Mouse (Mus musculus) ES-E14 (cell line): ENCODE measurements around the gene 2410137M14Rik.

Source experiments
- HCFC1 ChIP-seq: IDR thresholded peaks from 2 replicates; pipeline ENCODE4 v1.6.1; 2012; ENCODE audit warnings: low read length, inconsistent platforms, borderline replicate concordance; ENCODE audit not compliant: insufficient read depth
- MAFK ChIP-seq: IDR thresholded peaks from 2 replicates; pipeline ENCODE4 v1.6.1; 2014; ENCODE audit warnings: mild to moderate bottlenecking, low read depth, low read length, inconsistent platforms; ENCODE audit not compliant: insufficient read depth
- ZC3H11A ChIP-seq: IDR thresholded peaks from 2 replicates; pipeline ENCODE4 v1.6.1; 2012; ENCODE audit warnings: low read depth, mild to moderate bottlenecking, inconsistent platforms, low read length, borderline replicate concordance
- ZNF384 ChIP-seq: IDR thresholded peaks from 2 replicates; pipeline ENCODE4 v1.6.1; 2012; ENCODE audit warnings: low read depth, low read length, inconsistent platforms

- no peak for TF ChIP-seq MAFK
- TF ChIP-seq HCFC1: no peak
- TF ChIP-seq ZC3H11A: no peak
- TF ChIP-seq ZNF384: no peak
These were observed 28.0 kb downstream of the 2410137M14Rik start for GRCm38 (mm10) chr17:36953062-36953461.
